Mouse (Mus musculus) urinary bladder, postnatal 14 days (tissue): ENCODE data around the gene Paqr5.

Experiments used
- DNase-seq: peaks from one replicate; pipeline ENCODE4 v3.0.0; 2021; ENCODE audit warnings: low spot score

Paqr5 gene

GRCm38 (mm10) chr9:61910526-61911256 is 116.0 kb downstream of the Paqr5 start:
- DNase-seq: no peak

DNA sequence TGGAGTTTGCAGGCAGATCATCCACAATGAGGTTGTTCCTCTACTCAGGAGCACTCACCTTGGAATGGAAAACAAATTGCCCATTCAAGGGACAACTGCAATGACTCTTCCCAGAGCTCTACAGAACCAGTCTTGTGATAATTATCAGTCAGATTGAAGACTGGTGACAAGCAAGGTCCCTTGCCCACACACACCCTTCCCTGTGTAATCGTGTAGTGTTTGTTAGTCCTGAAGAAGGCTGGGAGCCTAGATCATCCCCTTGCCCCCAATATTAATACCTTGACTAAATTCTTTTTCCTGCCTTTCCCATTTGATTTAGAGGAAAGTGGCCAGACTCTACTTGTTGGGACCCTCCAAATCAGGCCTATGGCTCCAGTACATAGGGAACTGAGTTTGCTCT is 117.0 kb downstream of the Paqr5 start:
- no peak for DNase-seq

- no peak for DNase-seq
Observed at GRCm38 (mm10) chr9:61908832-61909407, 117.7 kb downstream of the Paqr5 start.

DNA sequence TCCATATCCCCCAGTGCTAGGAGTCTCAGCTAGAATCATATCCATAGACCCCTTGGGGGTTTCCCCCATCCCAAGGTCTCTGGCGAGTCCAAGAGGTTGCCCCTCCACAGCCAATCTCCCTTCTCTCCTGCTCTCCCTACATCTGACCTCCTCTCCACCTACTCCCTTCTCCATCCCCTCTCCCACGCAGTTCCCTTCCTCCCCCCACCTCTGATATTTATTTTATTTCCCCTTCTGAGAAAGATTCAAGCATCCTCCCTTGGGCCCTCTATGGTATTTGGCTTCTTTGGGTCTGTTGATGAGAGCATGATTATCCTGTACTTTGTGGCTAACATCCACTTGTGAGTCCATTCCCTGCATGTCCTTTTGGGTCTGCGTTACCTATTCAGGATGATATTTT is 118.3 kb downstream of the Paqr5 start:
- DNase-seq: no peak

DNA sequence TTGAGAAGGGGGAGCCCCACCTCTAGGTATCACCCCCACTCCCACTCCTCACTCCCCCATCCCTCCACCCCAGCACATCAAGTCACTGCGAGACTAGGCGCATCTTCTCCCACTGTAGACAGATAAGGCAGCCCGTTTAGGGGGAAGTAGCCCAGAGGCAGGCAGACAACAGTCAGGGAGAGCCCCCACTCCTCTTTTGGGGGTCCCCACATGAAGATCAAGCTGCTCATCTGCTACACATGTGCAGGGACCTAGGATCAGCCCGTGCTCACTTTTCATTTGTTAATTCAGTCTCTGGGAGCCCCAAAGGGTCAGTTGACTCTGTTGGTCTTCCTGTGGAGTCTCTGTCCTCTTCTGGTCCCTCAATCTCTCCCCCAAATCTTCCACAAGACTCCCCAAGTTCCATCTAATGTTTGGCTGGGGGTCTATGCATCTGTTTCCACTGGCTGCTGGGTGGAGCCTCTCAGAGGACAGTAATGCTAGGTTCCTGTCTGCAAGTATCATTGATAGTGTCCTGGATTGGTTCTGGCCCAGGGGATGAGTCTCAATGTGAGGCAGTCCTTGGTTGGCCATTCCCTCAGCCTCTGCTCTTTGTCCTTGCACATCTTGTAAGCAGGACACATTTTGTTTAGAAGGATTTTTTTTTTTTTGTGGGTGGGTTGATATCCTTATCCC is 118.9 kb downstream of the Paqr5 start:
- DNase-seq: no peak

GRCm38 (mm10) chr9:61906912-61907311 is 119.7 kb downstream of the Paqr5 start:
- peak; percentile 57 for DNase-seq

GRCm38 (mm10) chr9:61905576-61905975 is 121.1 kb downstream of the Paqr5 start:
- no peak for DNase-seq

DNA sequence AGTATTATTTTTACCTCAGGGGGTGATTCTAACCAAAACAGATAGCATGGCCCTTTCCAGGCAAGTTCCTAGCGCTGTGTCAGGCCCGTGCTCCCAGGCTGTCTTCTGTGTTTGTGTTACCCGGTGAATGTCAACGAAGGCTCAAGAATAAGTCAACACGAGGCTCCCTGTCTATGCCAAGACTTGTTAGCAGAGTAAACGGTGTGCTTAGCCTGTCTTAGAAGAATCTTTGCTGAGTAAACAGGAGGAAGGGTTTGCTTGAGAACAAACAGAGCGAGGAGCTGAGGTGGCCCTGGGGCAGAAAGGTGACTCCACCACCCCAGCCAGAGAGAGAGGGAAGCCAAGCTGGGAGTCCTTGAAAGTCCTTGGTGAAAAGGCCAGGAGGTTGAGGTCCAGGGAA is 122.5 kb downstream of the Paqr5 start:
- DNase-seq: peak; percentile 37
